Mouse (Mus musculus) layer of hippocampus, postnatal 25 days (tissue): ENCODE measurements at regions not wholly inside any gene's neighbourhood (a gene's known extent, or its start where the extent isn't known, plus 50 kb on each side); places are given as distances from the start of the nearest gene placed in this dataset.
A peak's percentile ranks its signal among the peaks of the same experiment; 100 is the strongest.
"Not testable (repeated sequence)": the region's sequence is repeated elsewhere in the genome, so short reads cannot be mapped to it uniquely, and the experiment has no call there.

Source experiments
- DNase-seq, 2 experiments: peaks; one replicate each; pipeline ENCODE4 v3.0.0; 2022; ENCODE audit warnings: mixed read lengths in 2 of 2, low spot score in 1 of 2; ENCODE audit errors: extremely low spot score in 1 of 2

- DNase-seq = not testable (repeated sequence)
Measured at GRCm38 (mm10) chr12:92891126-92891525, 1042.2 kb upstream of the Sel1l start.

GRCm38 (mm10) chr12:92887747-92888146 lies 1038.8 kb upstream of the Sel1l start:
- no peak for DNase-seq

GRCm38 (mm10) chr12:92886394-92887075 lies 1037.6 kb upstream of the Sel1l start:
- DNase-seq = not testable (repeated sequence)

DNA sequence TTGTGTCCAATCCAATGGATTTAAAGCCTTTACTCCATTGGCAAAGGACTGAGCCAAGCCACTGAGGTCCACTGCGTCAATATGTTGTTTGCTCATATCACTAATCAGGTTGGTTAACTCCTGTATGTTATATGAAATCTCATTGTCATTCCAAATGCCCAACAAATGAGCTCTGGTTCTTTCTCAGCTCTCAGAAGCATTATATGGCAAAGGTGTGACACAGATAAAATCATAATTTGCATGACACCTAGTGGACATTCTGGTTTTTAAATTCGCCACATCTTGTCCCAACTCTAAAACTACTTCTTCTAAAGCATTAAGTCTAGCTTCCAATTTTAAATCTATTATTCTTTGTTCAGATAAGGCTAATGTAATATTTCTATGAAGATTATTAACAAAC lies 1035.1 kb upstream of the Sel1l start:
- DNase-seq = not testable (repeated sequence)

GRCm38 (mm10) chr12:92883091-92883490 lies 1034.1 kb upstream of the Sel1l start:
- not testable (repeated sequence) for DNase-seq

DNA sequence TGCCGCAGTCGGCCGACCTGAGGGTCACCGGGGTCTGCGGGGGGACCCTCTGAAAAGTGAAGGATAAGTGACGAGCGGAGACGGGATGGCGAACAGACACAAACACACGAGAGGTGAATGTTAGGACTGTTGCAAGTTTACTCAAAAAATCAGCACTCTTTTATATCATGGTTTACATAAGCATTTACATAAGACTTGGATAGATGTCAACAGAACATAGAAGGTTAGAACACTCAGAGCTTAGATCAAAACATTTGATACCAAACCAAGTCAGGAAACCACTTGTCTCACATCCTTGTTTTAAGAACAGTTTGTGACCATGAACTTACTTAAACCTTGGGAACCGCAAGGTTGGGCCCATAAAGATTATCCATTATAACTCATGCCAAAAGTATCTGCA lies 1033.6 kb upstream of the Sel1l start:
- DNase-seq = not testable (repeated sequence)

GRCm38 (mm10) chr12:92873602-92874001 lies 1024.6 kb upstream of the Sel1l start:
- DNase-seq = no peak

DNA sequence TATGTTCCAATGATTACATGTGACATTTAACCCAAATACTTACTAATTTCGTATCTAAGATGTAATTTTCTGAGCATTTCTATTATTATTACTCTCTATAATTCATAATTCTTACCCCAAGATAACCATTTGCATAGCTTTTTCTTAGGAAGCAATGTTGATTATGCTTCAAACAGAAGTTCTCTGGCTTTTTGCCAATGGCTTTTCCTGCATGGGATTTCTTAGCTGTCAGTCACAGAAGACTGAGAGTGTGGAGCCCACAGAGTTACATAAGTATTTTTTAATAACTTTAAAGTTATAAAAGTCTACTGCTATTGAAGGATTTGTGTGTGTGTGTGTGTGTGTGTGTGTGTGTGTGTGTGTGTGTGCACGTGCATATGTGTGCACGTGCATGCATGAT lies 1020.4 kb upstream of the Sel1l start:
- no peak for DNase-seq

GRCm38 (mm10) chr12:92823090-92823786 lies 974.3 kb upstream of the Sel1l start:
- no peak for DNase-seq

DNA sequence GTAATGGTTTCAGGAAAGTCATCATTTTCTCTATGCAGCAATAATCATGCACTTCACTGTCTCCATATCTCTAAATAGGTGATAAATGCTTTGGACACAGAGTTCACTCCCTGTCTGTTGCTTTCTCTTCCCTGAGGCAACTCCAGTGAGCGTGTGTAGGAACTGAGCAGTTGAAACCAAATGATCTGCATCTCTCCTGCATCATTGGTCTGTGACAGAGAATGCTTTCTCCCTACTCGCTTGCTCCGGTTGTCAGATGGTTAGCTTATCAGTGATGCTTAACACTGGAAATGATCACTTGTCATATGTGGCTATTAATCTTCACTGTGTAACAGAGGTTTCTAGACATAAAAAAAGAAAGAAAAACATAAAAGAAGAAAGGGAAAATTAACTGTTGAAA lies 969.7 kb upstream of the Sel1l start:
- no peak for DNase-seq

GRCm38 (mm10) chr12:92801121-92801520 lies 952.2 kb upstream of the Sel1l start:
- no peak for DNase-seq

GRCm38 (mm10) chr12:92783362-92783761 lies 934.4 kb upstream of the Sel1l start:
- no peak for DNase-seq

- no peak for DNase-seq
Measured at GRCm38 (mm10) chr12:92779695-92780292, 930.8 kb upstream of the Sel1l start.

- DNase-seq = no peak
Measured at GRCm38 (mm10) chr12:92775668-92776067, 926.7 kb upstream of the Sel1l start.

GRCm38 (mm10) chr12:92748576-92748975 lies 899.6 kb upstream of the Sel1l start:
- no peak for DNase-seq

DNA sequence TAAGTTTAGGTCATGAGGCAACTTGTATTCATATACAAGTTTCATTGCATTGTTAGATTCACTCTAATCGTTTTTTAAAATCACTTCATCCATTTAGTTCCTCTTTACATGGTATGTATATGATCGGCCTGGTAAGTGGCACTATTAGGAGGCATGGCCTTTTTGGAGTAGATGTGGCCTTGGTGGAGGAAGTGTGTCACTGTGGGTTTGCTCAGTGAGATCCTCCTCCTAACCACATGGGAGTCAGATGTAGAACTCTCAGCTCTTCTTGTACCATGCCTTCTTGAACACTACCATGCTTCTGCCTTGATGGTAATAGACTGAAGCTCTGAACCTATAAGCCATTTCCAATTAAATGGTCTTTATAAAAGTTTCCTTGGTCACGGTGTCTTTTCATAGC lies 891.9 kb upstream of the Sel1l start:
- no peak for DNase-seq

- no peak for DNase-seq
Measured at GRCm38 (mm10) chr12:92739196-92739595, 890.2 kb upstream of the Sel1l start.

GRCm38 (mm10) chr12:92737623-92738370 lies 888.8 kb upstream of the Sel1l start:
- DNase-seq = peak; percentile 6 to 11

DNA sequence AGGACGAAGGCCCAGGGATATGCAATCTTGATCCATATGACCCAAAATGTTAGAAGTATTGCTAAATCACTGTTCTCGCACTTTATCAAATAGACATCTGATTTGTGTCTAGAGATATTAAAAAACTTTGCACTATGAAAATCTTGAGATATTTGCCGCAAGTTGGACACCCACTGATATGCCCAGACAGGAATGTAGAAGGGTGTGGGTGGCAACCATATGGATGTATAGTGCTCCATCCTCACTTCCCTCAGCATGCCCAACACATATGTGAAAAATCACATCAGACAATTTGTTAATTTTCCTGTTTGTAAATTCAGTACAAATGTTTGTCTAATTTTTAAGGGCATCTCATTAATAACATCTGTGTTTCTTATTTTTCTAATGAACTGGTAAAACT lies 874.1 kb upstream of the Sel1l start:
- DNase-seq = no peak

GRCm38 (mm10) chr12:92713415-92713814 lies 864.5 kb upstream of the Sel1l start:
- no peak for DNase-seq

GRCm38 (mm10) chr12:92708466-92708865 lies 859.5 kb upstream of the Sel1l start:
- DNase-seq = no peak
